Mouse (Mus musculus) heart, postnatal 0 days (tissue): ENCODE data around the gene Nmrk2. TPM values are rescaled to one million over a fixed set of nuclear protein-coding genes. Genes with fewer than 3 reads are reported as not detected.
"Not testable (repeated sequence)": the region's sequence is repeated elsewhere in the genome, so short reads cannot be mapped to it uniquely, and the experiment has no call there.

ENCODE experiments used
- ATAC-seq: fragments of 200-750 bp; cut with Nextera tagmentation; 2 replicates; pipeline ENCODE4 v1.8.0; 2017; ENCODE audit warnings: low read depth, moderate number of reproducible peaks, moderate library complexity; ENCODE audit not compliant: insufficient read depth
- DNase-seq: peaks from one replicate; pipeline ENCODE4 v3.0.0-alpha.2; 2016; ENCODE audit warnings: low spot score
- H3K27ac ChIP-seq: fragments of 300-500 bp; sonication (generic); 2 replicates; pipeline ENCODE4 v1.5.1; 2014; ENCODE audit warnings: low read depth, mild to moderate bottlenecking
- H3K27me3 ChIP-seq: fragments of 300-500 bp; sonication (generic); 2 replicates; pipeline ENCODE4 v1.6.1; 2014; ENCODE audit warnings: low read length, mixed read lengths; ENCODE audit not compliant: control insufficient read depth, insufficient read depth
- H3K36me3 ChIP-seq: fragments of 300-500 bp; sonication (generic); replicated peaks from 2 replicates; pipeline ENCODE4 v1.6.1; 2014; ENCODE audit warnings: low read length, mixed read lengths; ENCODE audit not compliant: control insufficient read depth, insufficient read depth
- H3K4me1 ChIP-seq: fragments of 300-500 bp; sonication (generic); 2 replicates; pipeline ENCODE4 v1.6.1; 2014; ENCODE audit warnings: antibody characterized with exemption; ENCODE audit not compliant: control insufficient read depth, insufficient read depth
- H3K4me2 ChIP-seq: fragments of 300-500 bp; sonication (generic); 2 replicates; pipeline ENCODE4 v1.6.1; 2014; ENCODE audit warnings: low read depth, mild to moderate bottlenecking, low read length, moderate library complexity
- H3K4me3 ChIP-seq: fragments of 300-500 bp; sonication (generic); 2 replicates; pipeline ENCODE4 v1.5.1; 2014; ENCODE audit warnings: low read depth, low read length
- H3K9ac ChIP-seq: fragments of 300-500 bp; sonication (generic); replicated peaks from 2 replicates; pipeline ENCODE4 v1.6.1; 2014; ENCODE audit warnings: low read depth, low read length, mixed read lengths
- H3K9me3 ChIP-seq: fragments of 300-500 bp; sonication (generic); replicated peaks from 2 replicates; pipeline ENCODE4 v1.6.1; 2016; ENCODE audit warnings: low read length; ENCODE audit not compliant: control insufficient read depth
- CTCF ChIP-seq: IDR thresholded peaks from 2 replicates; pipeline ENCODE4 v1.5.1; 2016; ENCODE audit warnings: antibody characterized with exemption, control low read depth, low read depth
- EP300 ChIP-seq: IDR thresholded peaks from 2 replicates; pipeline ENCODE4 v1.6.1; 2016; ENCODE audit warnings: antibody characterized with exemption, low read depth
- WGBS: fragments of 180-500 bp; shearing (Covaris S2); extraction: QIAGEN DNeasy Blood & Tissue Kit; methylation state at CpG from one replicate; pipeline ENCODE4 v1.1.7; 2014; 5-methylcytosine and 5-hydroxymethylcytosine counted together
- polyA plus RNA-seq: library from polyadenylated mRNA; unstranded; fragments of >200 nt; fragmentation: Nextera tagmentation; extraction: Ambion mirVana; gene quantifications from 2 replicates; pipeline ENCODE4 v1.2.1, GENCODE M21; 2015
- total RNA-seq: library from RNA; depleted of rRNA; stranded (reverse); fragments of >200 nt; gene quantifications from 2 replicates; pipeline ENCODE4 v1.2.3, GENCODE M21; 2014; ENCODE audit warnings: low replicate concordance

Gene Nmrk2
- total and polyA plus RNA-seq, 2 experiments from 2014 or later: 14.2 to 35.2 TPM

DNA sequence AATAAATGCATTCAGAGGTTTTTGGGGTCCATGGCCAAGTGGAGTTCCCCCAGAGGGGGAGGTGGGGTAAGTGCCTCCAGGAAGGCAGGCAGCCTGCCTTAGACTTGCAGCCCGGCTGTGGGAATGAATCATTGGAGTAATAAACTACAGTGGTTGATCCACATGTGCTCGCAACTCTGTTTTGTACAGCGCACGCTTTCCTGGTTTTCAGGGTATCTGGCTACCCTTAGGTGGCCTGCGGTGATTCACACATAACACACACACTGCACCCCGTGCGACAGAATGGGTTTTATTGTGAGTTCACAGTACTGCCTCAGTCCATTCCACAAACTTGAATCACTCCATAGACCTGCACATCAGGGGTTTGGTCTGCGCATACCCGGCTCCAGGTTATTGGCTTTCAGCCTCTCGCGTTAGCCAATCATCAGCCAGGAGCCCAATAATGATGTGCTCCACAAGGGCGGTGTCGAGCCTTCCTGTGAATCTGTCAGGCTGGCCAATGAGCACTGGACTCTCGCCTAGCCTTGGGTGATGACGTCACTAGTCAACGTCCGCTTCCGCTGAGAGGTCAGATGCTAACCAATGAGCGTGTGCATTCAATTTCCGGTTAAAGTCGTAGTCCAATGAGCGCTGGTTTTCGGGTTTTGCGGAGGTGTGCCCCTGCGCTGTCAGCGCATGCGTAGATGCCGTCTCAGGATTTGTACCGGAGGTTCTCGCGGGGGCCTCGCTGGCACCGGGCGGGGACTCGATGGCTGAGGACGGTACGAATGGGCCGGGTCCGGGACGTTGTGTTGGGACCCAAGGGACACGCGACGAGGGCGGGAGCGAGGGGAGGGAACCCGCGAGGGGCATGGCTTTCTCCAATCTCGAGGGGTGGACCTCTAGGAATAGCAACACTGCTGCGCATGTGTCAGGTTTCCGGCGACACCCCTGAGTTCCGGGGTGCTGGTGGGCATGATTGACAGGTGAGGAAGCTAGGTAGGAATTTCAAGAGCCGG lies 19.2 kb downstream of the Nmrk2 start, which contains the start of gene Dapk3:
Dapk3 (plus strand) TSS at position 670 of the 998 bp plus-strand sequence.
- H3K4me1 ChIP-seq: peaks cover 21% of the 10 kb centered on the region
- H3K9me3 ChIP-seq: no peaks in the 10 kb centered on the region
- peak; percentile 100 for DNase-seq
- TF ChIP-seq CTCF: no peak
- peak; percentile 90 for TF ChIP-seq EP300
- peak within 1 kb of the TSS; percentile 63 for H3K9ac ChIP-seq
- H3K27me3 ChIP-seq: no peaks in the 10 kb centered on the region
- H3K4me3 ChIP-seq: peak within 1 kb of the TSS; percentile 62
- H3K36me3 ChIP-seq: peaks cover 60% of the 10 kb centered on the region
- peak within 1 kb of the TSS; percentile 90 for H3K27ac ChIP-seq
- WGBS: 5% methylated on average over 53 of the region's 53 CpGs
- peak; percentile 92 for ATAC-seq
- peak within 1 kb of the TSS; percentile 58 for H3K4me2 ChIP-seq

GRCm38 (mm10) chr10:81181860-81182259 lies 20.0 kb downstream of the Nmrk2 start:
- not testable (repeated sequence) for H3K9me3 ChIP-seq, H3K9ac ChIP-seq, DNase-seq, H3K4me2 ChIP-seq, H3K4me3 ChIP-seq, H3K27me3 ChIP-seq, ATAC-seq
- Histone ChIP-seq H3K27ac (peak overlapping the region; percentile 66), H3K36me3 (peaks cover 56% of the 10 kb centered on the region), H3K4me1 (peaks cover 23% of the 10 kb centered on the region)
- WGBS: 66% methylated on average over 12 of the region's 12 CpGs

GRCm38 (mm10) chr10:81180946-81181345 lies 20.9 kb downstream of the Nmrk2 start:
- Histone ChIP-seq H3K36me3 (peaks cover 52% of the 10 kb centered on the region), H3K9me3 (no peaks in the 10 kb centered on the region), H3K4me3 (no peak overlapping the region), H3K4me1 (peaks cover 23% of the 10 kb centered on the region), H3K27me3 (no peaks in the 10 kb centered on the region), H3K4me2 (no peak overlapping the region), H3K27ac (no peak overlapping the region), H3K9ac (no peak overlapping the region)
- no peak for TF ChIP-seq CTCF
- no peak for TF ChIP-seq EP300
- ATAC-seq (no peak), DNase-seq (no peak)
- WGBS: 88% methylated on average over 13 of the region's 13 CpGs

GRCm38 (mm10) chr10:81179451-81180342 lies 22.2 kb downstream of the Nmrk2 start:
- no peak overlapping the region for H3K4me3 ChIP-seq
- peaks cover 52% of the 10 kb centered on the region for H3K36me3 ChIP-seq
- H3K9me3 ChIP-seq: no peaks in the 10 kb centered on the region
- H3K4me1 ChIP-seq: peaks cover 20% of the 10 kb centered on the region
- no peak for TF ChIP-seq EP300
- TF ChIP-seq CTCF: no peak
- no peak overlapping the region for H3K9ac ChIP-seq
- WGBS: 83% methylated on average over 32 of the region's 32 CpGs
- no peaks in the 10 kb centered on the region for H3K27me3 ChIP-seq
- ATAC-seq (no peak), DNase-seq (peak; percentile 5)
- no peak overlapping the region for H3K27ac ChIP-seq
- H3K4me2 ChIP-seq: no peak overlapping the region

DNA sequence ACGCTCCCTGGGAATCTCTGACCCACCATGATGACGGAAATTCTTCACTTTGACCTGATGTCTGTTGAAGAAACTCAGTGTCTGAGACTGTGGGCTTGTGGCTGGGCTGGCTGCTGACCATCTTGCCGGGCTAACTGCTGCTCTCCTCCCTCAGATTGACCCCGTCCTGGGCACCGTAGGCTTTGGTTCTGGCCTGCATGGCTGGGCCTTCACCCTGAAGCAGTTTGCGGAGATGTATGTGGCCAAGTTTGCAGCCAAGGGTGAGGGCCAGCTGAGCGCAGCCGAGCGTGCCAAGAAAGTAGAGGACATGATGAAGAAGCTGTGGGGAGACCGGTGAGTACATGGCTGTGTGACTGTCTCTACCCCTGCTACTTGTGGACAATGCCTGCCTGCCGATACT lies 22.9 kb downstream of the Nmrk2 start:
- ATAC-seq: no peak
- H3K4me3 ChIP-seq: no peak overlapping the region
- no peaks in the 10 kb centered on the region for H3K27me3 ChIP-seq
- H3K27ac ChIP-seq: 0 out of 2 replicates have a peak overlapping the region, but pooled peaks have one; percentile 19
- no peak overlapping the region for H3K9ac ChIP-seq
- no peaks in the 10 kb centered on the region for H3K9me3 ChIP-seq
- peaks cover 22% of the 10 kb centered on the region for H3K4me1 ChIP-seq
- no peak for DNase-seq
- TF ChIP-seq CTCF (no peak), EP300 (no peak)
- H3K36me3 ChIP-seq: peaks cover 52% of the 10 kb centered on the region
- H3K4me2 ChIP-seq: no peak overlapping the region
- 86% methylated on average over 11 of the region's 11 CpGs for WGBS
